Comparison of ENCODE assay signal across 29 mouse cellular contexts in the genomic region with DNA sequence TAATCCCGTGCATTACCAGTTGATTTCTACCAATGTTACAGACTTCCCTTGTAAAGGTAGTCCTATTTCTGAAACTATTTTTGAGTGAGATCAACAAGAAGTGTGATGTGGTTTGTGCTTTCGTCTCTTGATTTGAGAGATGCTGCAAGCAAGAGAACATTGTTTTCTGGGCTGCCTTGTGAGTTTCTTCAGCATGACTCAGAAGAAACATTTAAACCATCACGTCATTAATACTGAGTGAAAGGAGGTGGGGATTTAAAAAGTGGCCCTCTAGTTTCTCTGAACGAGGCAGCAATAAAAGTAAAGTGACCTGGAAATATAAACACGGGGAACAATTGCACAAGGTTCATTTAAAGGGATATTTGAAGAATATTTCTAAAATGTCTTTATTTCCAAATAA.
A peak's percentile ranks its signal among the peaks of the same experiment; 100 is the strongest.
DNase-seq lines count a peak whose midpoint lies in the region; ATAC-seq and TF ChIP-seq lines count a peak whose summit lies in the region.
"Had no signal": no experiment of that assay in that cellular context is flagged by ENCODE, and none has a peak within 500 bp of the region (broad histone marks: within the 10 kb centered on the region; RNA-seq: fewer than 3 reads in every experiment).

No protein-coding gene starts in this region.

- peaks cover 6% of the 10 kb centered on the region; the same call in 1 of the 2 replicates for H3K4me1 ChIP-seq in lung, embryonic 14.5 days (ENCODE audit: insufficient read depth)
- peaks cover 2% of the 10 kb centered on the region; the same call in 1 of the 2 replicates for H3K4me1 ChIP-seq in lung, embryonic 16.5 days (replicated peaks; ENCODE audit: control insufficient read depth, insufficient read depth, low read length)
- no peaks in the 10 kb centered on the region for H3K4me1 ChIP-seq in midbrain, embryonic 11.5 days (ENCODE audit: control insufficient read depth, insufficient read depth, low read length)
- H3K4me1 ChIP-seq in midbrain, embryonic 13.5 days (replicated peaks), result no peaks in the 10 kb centered on the region
- H3K4me1 ChIP-seq: embryonic facial prominence, embryonic 13.5 days; embryonic facial prominence, embryonic 15.5 days; forebrain, embryonic 10.5 days; forebrain, embryonic 12.5 days had no signal

- H3K4me2 ChIP-seq in lung, embryonic 14.5 days, result no peak overlapping the region
- H3K4me2 ChIP-seq in lung, embryonic 16.5 days (ENCODE audit: low read depth, low read length), result no peak overlapping the region
- H3K4me2 ChIP-seq in midbrain, embryonic 11.5 days, result no peak overlapping the region
- no peak overlapping the region for H3K4me2 ChIP-seq in midbrain, embryonic 13.5 days (replicated peaks)
- H3K4me2 ChIP-seq: embryonic facial prominence, embryonic 13.5 days; embryonic facial prominence, embryonic 15.5 days; forebrain, embryonic 12.5 days had no signal

- H3K9ac ChIP-seq in lung, embryonic 14.5 days, result no peak overlapping the region
- no peak overlapping the region for H3K9ac ChIP-seq in lung, embryonic 16.5 days (ENCODE audit: low read length)
- H3K9ac ChIP-seq in midbrain, embryonic 11.5 days (ENCODE audit: low read length), result no peak overlapping the region
- H3K9ac ChIP-seq in midbrain, embryonic 13.5 days (replicated peaks), result no peak overlapping the region
- H3K9ac ChIP-seq: embryonic facial prominence, embryonic 13.5 days; embryonic facial prominence, embryonic 15.5 days; forebrain, embryonic 12.5 days had no signal

- no peaks in the 10 kb centered on the region for H3K36me3 ChIP-seq in lung, embryonic 14.5 days (ENCODE audit: insufficient read depth)
- H3K36me3 ChIP-seq in lung, embryonic 16.5 days (ENCODE audit: control insufficient read depth, insufficient read depth, low read length), result no peaks in the 10 kb centered on the region
- H3K36me3 ChIP-seq in midbrain, embryonic 11.5 days (ENCODE audit: control insufficient read depth, insufficient read depth, low read length), result no peaks in the 10 kb centered on the region
- no peaks in the 10 kb centered on the region for H3K36me3 ChIP-seq in midbrain, embryonic 13.5 days
- H3K36me3 ChIP-seq: embryonic facial prominence, embryonic 13.5 days; embryonic facial prominence, embryonic 15.5 days; forebrain, embryonic 10.5 days; forebrain, embryonic 12.5 days; G1E had no signal

- no peaks in the 10 kb centered on the region for H3K27me3 ChIP-seq in lung, embryonic 14.5 days (ENCODE audit: insufficient read depth, low read length)
- H3K27me3 ChIP-seq in lung, embryonic 16.5 days (ENCODE audit: control insufficient read depth, insufficient read depth, low read depth, low read length), result no peaks in the 10 kb centered on the region
- no peaks in the 10 kb centered on the region for H3K27me3 ChIP-seq in midbrain, embryonic 11.5 days (ENCODE audit: control insufficient read depth, insufficient read depth, low read length)
- no peaks in the 10 kb centered on the region for H3K27me3 ChIP-seq in midbrain, embryonic 13.5 days
- H3K27me3 ChIP-seq: CH12.LX; embryonic facial prominence, embryonic 13.5 days; embryonic facial prominence, embryonic 15.5 days; forebrain, embryonic 12.5 days; Patski had no signal

- no peak for TF ChIP-seq CTCF in lung, embryonic 14.5 days (IDR thresholded peaks at IDR 0.05; ENCODE audit: low read depth)

- WGBS in lung, embryonic 14.5 days, result 24% methylated on average over 5 of the region's 5 CpGs
- WGBS in lung, embryonic 16.5 days, result 37% methylated on average over 5 of the region's 5 CpGs
- 82% methylated on average over 5 of the region's 5 CpGs for WGBS in midbrain, embryonic 11.5 days
- WGBS in midbrain, embryonic 13.5 days, result 81% methylated on average over 5 of the region's 5 CpGs

- peak; percentile 53 for DNase-seq in lung, embryonic 14.5 days
- DNase-seq in lung, postnatal 14 days, result no peak
- no peak for DNase-seq in lung, postnatal 4 days
- peak; percentile 59 for DNase-seq in midbrain, embryonic 11.5 days (ENCODE audit: low spot score, missing footprints)
- DNase-seq in skeletal muscle tissue, adult 2 months (ENCODE audit: low read depth, low spot score), result peak; percentile 23
- DNase-seq in layer of hippocampus, postnatal 14 days (ENCODE audit: low spot score in 2 of 2), result no peak
- DNase-seq: adrenal gland, postnatal 10 days; adrenal gland, postnatal 25 days; B cell, adult 2 months; cerebellum, adult 11 months; cerebellum, adult 18-20 months; cerebellum, adult 8-10 months; cerebellum, adult 9-11 months; cerebellum, postnatal 14 days; cerebellum, postnatal 36 days; embryo, embryonic 11 days had no signal

- H3K27ac ChIP-seq in lung, embryonic 14.5 days (ENCODE audit: low read depth), result no peak overlapping the region
- no peak overlapping the region for H3K27ac ChIP-seq in lung, embryonic 16.5 days (ENCODE audit: low read length)
- no peak overlapping the region for H3K27ac ChIP-seq in midbrain, embryonic 11.5 days (ENCODE audit: low read depth, low read length)
- no peak overlapping the region for H3K27ac ChIP-seq in midbrain, embryonic 13.5 days
- H3K27ac ChIP-seq: embryonic facial prominence, embryonic 13.5 days; embryonic facial prominence, embryonic 15.5 days; forebrain, embryonic 10.5 days; forebrain, embryonic 12.5 days had no signal

- ATAC-seq in lung, embryonic 14.5 days (ENCODE audit: insufficient read depth), result no peak
- peak; percentile 43; the same call in 1 of the 2 replicates for ATAC-seq in lung, embryonic 16.5 days (ENCODE audit: low read depth)
- ATAC-seq in midbrain, embryonic 11.5 days (ENCODE audit: low FRiP score), result no peak
- ATAC-seq in midbrain, embryonic 13.5 days, result no peak
- ATAC-seq: activated CD4-positive, CD25-positive, alpha-beta regulatory T cell, adult 4 months; CD4-positive, CD25-positive, alpha-beta regulatory T cell, adult 4 months; forebrain, embryonic 14.5 days; Patski had no signal

- no peaks in the 10 kb centered on the region for H3K9me3 ChIP-seq in lung, embryonic 14.5 days (ENCODE audit: low read depth, low read length)
- no peaks in the 10 kb centered on the region for H3K9me3 ChIP-seq in lung, embryonic 16.5 days (ENCODE audit: control insufficient read depth, low read length)
- no peaks in the 10 kb centered on the region for H3K9me3 ChIP-seq in midbrain, embryonic 11.5 days (ENCODE audit: control insufficient read depth, low read length)
- no peaks in the 10 kb centered on the region for H3K9me3 ChIP-seq in midbrain, embryonic 13.5 days
- H3K9me3 ChIP-seq: embryonic facial prominence, embryonic 13.5 days; embryonic facial prominence, embryonic 15.5 days; forebrain, embryonic 10.5 days; forebrain, embryonic 12.5 days; G1E had no signal

- no peak overlapping the region for H3K4me3 ChIP-seq in lung, embryonic 14.5 days (ENCODE audit: low read depth, low read length)
- H3K4me3 ChIP-seq in lung, embryonic 16.5 days (ENCODE audit: low read length), result no peak overlapping the region
- H3K4me3 ChIP-seq in midbrain, embryonic 11.5 days (ENCODE audit: low read depth, low read length), result no peak overlapping the region
- no peak overlapping the region for H3K4me3 ChIP-seq in midbrain, embryonic 13.5 days (replicated peaks)
- H3K4me3 ChIP-seq: embryonic facial prominence, embryonic 13.5 days; embryonic facial prominence, embryonic 15.5 days; erythroblast, embryonic 14.5 days; forebrain, embryonic 10.5 days; forebrain, embryonic 12.5 days had no signal

Comparison
In these comparisons a context has a peak if more than half of its experiments do, and no peak if none do; other contexts are left out.
1. DNase-seq: peak in lung, embryonic 14.5 days (single experiment), midbrain, embryonic 11.5 days (single experiment) and skeletal muscle tissue, adult 2 months (single experiment); none in lung, postnatal 14 days (single experiment), lung, postnatal 4 days (0 of 2) and layer of hippocampus, postnatal 14 days (0 of 2).